Mouse (Mus musculus): ENCODE data around the gene Adtrp.

Gene Adtrp

DNA sequence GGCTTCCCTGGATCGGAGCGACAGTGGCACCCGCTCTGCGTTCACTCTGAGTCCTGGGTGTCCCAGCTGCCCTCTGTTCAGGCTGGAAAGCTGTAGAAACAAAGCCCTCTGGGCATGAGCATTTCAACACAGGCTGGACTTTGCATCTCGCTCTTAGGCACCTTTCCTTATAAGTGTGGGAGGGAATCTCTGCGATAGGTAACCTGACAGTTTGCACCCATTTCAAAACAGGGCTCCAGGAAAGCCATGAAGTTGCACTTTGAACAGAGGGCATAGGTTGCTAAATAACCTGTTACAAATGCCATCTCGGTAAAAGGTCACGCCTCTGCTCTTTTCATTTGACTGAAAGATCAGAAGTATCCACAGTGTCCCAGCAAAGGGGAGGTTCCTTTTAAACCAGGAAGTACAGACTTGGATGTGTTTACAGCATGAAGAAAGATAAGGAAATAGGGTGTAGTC lies 19.2 kb downstream of the Adtrp start:
- DNase-seq (ENCODE audit: low spot score), result no peak

DNA sequence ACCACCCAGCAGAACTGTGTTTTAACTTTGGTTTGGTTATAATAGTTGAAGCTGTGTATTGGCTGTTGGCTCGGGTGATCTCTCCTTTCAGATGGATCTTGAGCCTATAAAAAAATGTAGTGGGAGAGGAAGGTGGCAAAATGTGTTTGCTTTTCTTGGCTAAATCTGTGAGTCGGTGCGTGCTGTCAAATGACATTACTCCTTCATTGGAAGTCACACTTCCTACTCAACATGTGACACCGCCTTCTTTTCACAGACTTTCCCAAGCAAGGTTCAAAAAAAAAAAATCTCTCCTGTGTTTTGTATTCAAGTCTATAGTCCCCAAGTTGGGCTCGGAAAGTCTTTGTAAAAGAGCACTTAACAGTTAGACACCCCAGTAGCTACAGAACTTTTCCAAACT lies 19.9 kb downstream of the Adtrp start:
- no peak for DNase-seq (ENCODE audit: low spot score)

DNA sequence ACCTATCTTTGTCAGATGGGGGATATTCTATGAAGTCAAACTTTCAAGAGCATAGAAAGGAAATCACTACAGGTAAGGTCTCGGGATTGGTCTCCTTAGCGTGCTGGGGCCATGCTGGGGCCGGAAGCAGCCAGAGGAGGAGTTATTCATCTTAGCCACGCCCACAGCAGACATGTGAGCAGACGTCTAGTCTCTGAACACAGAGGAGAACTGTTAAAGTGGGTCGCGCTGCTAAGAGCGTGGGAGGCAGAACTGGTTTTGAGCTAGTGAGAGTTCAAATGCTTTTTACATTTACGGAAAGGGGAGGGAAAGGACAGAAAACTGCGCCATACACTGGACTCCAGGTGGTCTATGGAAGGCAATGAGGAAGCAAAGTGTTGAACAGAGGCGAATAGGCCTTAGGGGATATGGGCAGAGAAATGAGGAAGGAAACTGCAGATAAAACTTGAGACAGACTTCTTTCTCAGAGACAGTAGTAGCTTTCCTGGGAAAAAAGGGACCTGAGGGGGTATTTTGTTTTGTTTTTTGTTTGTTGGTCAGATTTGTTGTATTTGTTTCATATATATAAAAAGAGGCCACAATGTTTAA lies 22.0 kb downstream of the Adtrp start:
- DNase-seq (ENCODE audit: low spot score), result no peak

DNA sequence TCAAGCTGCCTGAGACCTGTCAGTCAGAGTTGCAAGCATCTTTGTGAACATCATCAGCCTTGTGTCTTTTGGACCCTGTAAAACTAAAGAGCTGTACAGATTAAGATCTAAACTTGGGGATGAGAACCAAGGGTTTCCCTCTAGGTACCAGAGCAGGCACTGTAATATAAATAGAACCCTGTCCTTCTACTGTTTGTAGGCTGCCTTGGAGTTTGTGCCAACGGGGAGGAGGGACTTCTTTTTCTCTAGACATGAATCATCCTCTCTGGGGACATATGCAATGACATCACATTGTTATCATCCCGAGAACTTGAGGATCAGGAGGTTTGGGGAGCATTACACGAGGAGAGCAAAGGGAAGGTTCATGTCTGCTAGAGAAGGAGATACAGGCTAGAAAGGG lies 24.4 kb downstream of the Adtrp start:
- no peak for DNase-seq (ENCODE audit: low spot score)

DNA sequence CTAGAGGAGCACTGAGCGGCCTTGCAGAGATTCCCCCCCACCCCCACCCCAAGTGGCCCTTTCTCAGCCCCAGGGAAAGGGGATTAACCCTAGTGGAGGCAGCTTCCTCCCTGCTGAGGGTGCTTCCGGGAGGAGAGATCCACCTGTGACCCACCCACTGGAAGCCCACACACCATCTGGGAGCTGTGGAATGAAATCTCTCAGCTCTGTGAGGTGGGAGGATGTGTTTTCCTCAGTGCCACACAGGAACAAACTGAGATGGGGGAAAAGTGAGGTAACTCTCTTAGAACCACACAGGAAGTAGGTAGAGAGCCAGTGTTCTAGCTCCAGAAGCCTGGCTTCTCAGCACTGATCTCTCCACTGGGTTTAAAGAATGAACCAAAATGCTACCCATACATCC lies 24.9 kb downstream of the Adtrp start:
- peak; percentile 54 for DNase-seq (ENCODE audit: low spot score)

DNA sequence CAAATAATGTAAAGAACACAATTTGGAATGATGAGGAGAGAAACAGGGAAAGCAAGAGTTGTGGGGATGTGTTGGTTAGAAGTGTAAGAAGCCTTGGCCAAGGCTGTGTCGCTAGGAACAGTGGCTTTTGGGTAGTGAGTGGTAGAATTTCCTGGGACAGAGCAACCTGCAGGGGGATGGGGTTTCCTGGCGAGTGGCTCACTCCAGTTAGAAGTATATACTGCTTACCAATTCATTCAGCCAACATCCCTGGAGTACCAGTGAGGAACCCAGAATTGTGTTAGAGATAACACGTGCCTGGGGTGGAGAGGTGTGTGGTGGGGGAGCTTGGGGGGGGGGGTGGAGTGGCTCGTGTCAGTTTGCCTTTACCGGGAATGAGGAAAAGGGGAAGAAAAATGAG lies 25.4 kb downstream of the Adtrp start:
- DNase-seq (ENCODE audit: low spot score), result no peak

DNA sequence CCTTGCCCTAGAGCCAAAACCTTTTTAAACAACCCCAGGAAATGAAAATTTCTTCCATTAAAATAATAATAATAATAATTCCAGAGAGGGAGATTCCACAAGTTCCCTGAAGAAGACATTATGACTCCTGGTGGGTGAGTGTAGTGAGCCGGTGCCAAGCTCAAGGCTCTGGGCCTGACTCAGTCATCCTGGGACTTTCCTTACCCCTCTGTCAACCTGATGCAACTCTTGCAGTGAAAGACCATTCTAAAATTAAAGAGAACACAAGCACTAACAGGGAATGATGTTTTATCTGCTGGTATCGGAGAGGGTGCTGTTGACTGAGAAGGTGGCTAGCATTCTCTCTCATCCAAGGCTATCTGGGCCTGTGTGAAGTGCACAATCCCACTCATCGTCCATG lies 26.5 kb downstream of the Adtrp start:
- no peak for DNase-seq (ENCODE audit: low spot score)

DNA sequence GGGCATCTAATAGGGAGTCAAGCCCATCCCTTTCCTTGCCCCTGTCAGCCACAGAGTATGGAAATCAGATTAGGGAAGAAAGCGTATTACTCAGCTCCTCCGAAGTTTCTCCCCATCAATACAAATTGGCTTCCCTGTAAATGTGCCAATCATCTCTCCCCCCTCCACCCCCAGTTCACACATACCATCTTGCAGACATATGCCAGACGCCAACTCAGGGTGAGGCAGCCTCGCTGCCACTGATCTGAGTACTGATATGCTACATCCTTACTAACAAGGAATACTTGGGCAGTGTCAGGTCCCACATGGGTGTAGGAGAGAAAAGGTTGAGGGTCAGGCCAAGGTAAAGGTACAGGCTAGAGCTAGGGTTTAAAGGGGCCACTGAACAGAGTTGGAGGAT lies 27.6 kb downstream of the Adtrp start:
- no peak for DNase-seq (ENCODE audit: low spot score)

DNA sequence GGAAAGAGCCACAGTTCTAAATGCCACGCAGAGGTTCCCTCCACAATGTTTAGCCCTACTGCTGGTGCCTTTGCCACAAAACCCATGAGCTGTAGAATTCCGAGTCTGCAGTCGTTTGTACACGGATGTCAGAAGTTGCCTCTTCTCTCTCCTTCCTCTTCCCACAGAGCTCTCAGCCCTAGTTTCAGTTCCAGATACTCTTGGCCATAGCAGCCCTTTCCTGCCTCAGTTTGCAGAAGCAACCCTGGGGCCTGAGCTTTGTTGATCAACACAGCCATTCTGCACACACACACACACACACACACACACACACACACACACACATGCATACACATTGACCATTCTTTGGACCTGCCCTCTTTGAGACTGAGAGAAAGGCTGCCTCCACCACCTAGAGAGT lies 28.0 kb downstream of the Adtrp start:
- DNase-seq (ENCODE audit: low spot score), result peak; percentile 27

DNA sequence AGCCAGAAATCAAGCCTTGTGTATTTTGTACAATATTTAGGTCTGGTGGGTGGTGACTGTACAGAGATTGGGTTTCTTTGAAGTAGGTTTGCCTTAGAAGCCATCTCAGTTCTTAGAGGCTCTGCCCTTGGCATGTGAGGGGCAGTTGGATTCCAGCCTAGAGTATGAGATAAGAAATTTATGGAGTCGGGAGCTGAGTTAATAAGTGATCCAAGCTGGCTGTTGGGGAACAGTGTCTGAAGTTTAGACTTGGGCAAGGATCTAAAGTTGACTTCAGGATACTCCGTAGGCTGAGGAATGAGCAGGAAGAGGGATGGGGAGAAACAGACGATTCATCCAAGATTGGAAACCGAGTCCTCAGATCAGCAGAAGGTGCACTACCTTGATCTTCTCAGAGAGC lies 29.9 kb downstream of the Adtrp start:
- no peak for DNase-seq (ENCODE audit: low spot score)

DNA sequence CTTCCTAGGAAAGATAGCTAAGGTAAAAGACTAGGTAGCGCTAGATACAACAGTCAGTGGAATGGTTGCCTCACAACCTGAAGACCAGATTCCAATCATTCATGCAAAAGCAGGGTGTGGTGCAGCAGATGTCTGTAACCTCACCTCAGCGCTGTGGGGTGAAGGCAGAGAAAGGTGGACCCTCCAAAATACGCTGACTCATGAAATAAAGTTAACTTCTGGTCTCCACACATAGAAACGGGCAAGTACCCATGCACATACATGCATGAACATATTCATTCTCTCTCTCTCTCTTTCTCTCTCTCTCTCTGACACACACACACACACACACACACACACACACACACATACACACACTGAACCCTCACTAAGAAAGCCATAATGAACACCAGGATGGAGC lies 30.8 kb downstream of the Adtrp start:
- DNase-seq (ENCODE audit: low spot score), result no peak

DNA sequence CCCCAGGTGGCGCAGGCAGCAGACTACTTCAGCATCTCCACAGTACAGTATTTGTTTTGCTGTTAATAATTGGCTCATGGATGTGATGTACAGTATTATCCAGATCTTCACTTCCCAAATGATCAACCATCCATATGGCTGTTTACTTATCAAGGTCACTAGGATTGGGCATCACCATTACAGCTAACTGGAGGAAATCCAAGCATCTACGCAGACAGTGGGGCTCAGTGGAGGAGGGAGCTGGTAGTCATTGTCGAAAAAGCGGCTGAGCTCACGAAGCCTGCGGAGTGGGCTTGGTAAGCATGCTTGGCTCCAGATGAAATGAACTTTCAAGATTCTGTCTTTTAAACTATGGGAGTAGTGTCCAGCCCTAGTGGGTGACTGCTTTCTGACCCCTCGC lies 36.7 kb downstream of the Adtrp start:
- no peak for DNase-seq (ENCODE audit: low spot score)

DNA sequence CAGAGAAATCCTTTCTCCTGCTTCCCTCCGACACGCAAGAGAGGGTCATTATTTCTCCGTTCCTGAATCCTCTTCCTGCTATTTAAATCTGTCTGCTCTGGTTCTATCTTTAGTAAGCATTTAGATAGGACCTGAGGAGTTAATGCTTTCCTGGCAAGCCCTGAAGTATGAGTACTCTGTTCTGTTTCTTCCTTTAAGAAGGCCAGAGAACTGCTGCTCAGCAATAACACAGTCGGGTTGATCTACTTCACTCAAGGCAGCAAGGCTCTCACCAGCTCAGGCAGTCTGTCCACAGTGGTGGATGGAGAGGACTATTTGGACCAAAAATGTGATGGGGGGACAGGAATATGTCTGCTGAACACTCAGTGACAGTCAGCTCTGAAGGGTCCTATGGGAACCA lies 39.7 kb downstream of the Adtrp start:
- DNase-seq (ENCODE audit: low spot score), result no peak

DNA sequence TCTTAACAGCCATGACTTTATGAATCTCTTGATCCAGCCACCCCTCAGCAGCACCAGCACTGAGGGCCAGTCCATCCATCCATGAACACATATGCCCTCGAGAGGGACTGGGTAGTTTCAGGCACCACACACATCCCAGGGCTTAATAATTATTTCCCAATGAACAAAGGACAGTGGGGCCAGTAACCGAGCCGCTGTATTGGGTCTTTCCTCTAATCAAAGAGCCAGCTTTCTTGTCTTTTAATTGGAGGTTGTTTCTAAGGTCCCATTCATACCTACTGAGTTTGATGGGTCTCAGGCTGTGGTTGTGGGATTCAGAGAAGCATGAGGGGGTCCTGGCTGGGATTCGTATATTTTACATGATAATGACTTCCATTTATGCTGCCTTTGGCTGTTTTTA lies 40.2 kb downstream of the Adtrp start:
- DNase-seq (ENCODE audit: low spot score), result no peak

DNA sequence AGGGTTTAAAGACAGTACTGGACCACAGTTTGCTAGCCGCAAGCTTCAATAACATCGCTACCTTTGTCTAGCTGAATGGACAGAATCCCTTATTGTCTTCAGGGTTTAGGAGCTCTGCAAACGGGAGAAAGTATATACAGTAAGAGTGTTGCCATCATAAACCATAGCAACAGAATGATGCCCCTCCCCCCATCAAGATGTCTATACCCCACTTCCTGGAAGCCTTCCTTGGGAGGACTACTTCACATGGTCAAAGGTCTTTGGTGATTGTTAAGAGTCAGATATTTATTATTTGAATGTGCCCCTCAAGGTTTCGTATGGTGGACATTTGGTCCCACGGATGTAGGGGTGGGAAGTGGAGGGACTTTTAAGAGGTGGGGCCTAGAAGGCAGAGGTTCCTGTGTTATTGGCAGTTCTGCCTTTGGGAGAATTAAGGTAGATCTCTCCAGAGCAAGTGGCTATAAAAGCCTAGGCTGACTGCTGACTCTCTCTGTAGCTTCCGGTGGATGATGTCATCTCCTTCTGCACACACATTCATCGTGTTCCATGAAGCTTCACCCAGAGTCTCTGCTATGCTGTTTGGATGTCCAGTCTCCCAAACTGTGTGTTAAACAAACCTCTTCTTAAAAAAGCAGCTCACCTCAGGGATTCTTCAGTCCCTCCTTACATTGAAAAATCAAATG lies 42.2 kb downstream of the Adtrp start:
- DNase-seq (ENCODE audit: low spot score), result no peak

DNA sequence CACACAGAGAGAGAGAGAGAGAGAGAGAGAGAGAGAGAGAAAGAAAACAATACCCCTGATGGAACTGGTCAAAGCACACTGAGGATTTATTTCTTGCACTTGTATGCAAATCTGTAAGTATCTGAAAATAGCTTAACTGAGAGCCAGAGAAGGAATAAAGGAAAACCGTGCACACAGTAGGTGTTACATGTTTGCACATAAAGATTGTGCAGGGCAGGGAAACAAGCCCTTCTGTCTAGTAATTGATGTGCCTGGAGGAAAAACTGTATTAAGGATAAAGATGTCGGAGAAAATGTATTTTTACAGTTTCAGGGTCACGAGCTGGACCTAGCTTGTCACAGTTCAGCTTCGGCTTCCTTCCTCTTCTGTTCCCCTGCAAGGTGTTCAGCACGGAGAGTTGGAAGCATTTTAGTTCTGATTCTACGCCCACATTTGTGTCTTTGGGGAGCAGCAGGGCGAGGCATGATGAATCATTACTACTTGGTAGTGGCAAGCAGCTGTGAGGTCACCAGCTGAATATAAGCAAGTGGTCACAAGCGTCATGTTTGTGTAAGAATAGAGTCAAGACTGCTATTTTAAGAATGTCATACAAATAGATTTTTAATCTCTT lies 43.7 kb downstream of the Adtrp start:
- DNase-seq (ENCODE audit: low spot score), result no peak

DNA sequence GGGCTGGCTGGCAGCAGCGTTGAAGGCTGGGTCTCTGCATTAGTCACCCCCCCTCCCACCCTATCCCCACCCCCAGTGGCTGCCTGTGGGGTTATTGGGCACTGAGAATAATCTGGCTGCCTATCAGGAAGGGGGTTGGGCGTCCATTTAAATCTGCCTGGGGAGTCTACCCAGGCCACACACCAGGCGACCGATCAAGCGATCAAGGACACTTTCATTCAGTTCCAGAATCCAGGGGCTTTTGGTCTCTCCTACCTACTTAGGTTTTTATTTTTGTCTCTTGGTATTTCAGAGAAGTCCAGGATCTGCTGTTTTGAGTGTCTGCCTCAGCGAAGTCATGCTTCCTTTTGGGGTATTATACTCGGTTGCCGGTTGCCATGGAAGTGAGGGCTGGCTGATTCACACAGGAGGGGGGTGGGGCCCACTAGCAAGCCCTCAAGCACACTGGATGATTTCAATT lies 46.3 kb downstream of the Adtrp start:
- peak; percentile 80 for DNase-seq (ENCODE audit: low spot score)

DNA sequence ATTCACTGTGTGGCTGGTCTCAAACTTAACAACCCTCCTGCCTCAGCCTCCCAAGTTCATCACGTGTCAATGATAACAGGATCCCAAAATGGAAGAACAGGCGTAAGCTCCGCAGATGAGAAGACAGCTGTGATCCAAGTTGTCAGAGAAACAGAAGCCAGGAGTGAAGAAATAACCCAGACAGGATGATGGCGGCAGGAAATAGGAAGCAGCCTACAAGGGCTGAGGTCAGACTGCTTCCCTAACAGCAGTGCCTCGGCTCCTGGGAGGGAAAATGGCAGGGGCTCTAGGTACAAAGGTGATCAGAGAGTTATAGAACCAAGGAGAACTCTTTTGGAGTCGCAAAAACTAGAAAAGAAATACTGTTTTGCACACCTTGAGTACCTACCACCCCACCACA lies 54.6 kb downstream of the Adtrp start:
- DNase-seq (ENCODE audit: low spot score), result no peak

DNA sequence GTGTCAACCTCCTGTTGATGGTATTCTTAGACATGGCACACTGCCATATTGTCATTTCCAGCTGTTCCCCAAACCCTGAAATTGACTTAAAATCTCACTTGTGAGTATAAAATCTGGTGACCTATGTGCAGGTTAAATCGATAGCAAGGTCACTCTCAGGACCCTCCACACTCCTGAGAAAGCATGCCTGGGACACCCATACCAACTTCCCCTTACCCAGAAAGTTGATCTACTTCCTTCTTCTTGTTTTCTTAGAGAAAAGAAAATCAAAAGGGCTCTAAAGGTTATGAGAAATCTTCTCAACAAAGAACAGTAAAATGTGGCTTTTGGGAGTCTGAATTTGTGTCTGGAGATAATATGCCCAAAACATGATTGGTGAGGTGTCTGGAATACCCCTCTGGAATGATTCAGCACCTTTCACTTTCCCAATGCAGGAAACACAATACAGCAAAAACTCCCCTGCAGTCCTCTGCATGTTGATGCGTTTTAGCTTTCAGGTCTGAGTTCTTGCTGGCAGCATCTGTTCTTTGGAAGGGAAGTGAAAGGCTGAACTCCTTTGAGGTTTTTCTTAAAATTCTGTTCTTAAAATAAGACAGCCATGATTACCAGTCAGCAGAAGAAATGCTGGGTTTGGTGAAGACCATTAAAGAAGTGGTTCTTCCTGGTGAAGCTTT lies 59.5 kb downstream of the Adtrp start:
- no peak for DNase-seq (ENCODE audit: low spot score)

DNA sequence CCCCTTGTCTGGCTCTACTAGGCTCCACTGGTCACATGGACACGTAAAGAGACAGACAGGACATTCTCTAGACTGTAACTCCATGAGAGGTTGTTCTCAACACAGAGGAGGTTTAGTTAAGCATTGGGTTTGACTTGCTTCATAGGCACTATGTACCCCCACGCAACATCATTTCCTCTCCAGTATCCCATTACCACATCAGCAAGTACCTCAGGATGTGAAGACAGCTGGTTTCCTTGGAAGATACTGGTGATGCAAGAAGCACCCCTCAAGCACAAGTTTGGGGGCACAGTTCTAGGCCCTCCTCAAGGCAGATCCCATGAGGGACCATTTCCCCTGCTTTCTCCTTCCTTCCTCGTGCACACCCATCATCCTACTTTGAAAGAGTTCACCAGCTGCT lies 60.8 kb downstream of the Adtrp start:
- no peak for DNase-seq (ENCODE audit: low spot score)

DNA sequence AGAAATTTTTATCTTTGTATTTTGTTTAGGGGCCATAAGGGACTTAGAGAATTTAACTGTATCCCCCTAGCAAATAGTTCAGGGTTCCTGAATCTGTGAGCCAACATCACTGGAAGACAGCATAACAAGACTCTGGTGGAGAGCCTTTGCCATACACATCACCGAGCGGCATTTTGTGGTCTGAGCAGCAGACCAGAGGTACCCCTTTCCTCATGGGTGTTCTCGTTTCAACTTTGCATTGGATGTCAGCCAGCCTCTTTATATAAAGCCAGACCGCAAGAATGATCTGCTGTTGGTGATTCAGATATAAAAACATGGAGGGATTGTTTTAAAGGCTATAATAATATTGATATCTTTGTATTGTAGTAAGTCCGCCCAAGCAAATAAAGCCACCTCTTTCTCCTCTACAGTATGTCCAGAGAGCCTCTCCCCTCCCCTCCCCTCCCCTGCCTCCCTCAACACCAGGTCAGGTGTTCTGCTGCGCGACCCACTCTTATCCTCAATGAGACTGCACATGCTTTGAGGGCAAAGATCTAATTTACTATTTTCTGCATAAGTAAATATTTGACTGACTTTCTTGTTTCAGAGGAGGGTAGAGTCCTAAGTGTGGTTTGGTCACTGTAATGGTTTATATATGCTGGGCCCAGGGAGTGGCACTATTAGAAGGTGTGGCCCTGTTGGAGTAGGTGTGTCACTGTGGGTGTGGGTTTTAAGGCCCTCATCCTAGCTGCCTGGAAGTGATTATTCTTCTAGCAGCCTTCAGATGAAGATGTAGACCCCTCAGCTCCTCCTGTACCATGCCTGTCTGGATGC lies 62.4 kb downstream of the Adtrp start:
- DNase-seq (ENCODE audit: low spot score), result no peak

DNA sequence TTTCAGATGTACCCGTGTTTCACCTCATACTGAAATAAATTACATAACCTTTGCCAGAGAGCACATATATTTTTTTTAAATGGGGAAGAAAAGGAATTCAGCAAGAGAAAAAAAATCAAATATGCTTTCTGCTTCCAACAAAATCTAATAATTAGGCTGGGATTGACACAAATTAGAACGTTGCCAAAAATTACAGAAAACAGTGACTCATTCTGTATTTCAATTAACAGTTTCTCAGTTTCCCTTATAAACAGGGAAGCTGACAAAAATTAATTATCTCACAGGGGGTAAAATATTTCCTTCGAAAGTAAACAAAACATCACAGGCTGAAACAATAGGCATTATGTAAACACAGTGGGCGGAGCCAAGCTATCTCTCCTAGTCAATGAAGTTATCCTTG lies 67.2 kb downstream of the Adtrp start:
- no peak for DNase-seq (ENCODE audit: low spot score)
